Mouse (Mus musculus): ENCODE results near the gene Ipo9. TPM values are rescaled to one million over a fixed set of nuclear protein-coding genes. Genes with fewer than 3 reads are reported as not detected.

The Ipo9 gene
- polyA plus RNA-seq, 1 experiment from 2014 or later: 109 TPM

DNA sequence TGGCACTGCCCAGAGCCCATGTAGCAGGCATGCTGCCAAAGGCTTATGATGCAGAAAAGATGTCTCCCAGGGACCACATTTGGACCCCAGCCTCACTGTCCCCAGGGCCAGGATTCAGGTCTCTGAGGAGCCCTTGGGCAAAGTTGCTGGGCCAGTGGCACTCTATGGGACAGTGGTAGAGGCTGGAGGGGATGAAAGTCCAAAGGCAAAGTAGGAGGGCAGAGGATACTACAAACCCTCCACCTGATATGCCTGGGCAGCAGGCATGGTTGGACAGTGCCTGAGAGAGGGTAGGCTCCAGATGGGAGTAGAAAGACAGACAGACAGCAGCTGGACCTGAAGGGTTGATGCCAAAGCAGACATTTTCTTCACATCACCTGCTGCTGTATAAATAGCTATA is 63.9 kb downstream of the Ipo9 start:
- Histone ChIP-seq H3K9me3 (no peaks in the 10 kb centered on the region), H3K27me3 (no peaks in the 10 kb centered on the region), H3K4me1 (replicated peaks) (peaks cover 20% of the 10 kb centered on the region), H3K4me3 (no peak overlapping the region), H3K36me3 (no peaks in the 10 kb centered on the region), H3K27ac (replicated peaks) (no peak overlapping the region), H3K4me2 (no peak overlapping the region), H3K9ac (no peak overlapping the region)
- no peak for ATAC-seq (ENCODE audit: low FRiP score, low read depth)

DNA sequence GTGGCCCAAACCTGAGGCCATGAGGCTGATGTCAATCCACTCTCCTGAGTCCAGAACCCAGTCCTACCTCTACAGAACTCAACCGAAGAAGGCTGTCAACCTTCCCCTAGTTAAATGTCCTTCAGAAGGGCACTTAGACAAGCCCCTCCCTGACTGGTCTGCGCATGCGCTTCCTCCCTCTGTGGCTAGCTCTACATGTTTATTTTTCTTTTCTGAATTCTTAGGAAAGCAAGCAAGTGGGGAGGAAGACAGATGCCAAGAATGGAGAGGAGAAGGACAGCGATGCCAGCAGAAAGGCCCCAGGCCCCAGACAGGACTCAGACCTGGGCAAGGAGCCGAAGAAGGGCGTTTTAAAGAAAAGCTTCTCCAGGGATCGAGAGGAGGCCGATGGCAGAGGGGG is 66.9 kb downstream of the Ipo9 start:
- no peak overlapping the region for H3K4me3 ChIP-seq
- H3K27me3 ChIP-seq: no peaks in the 10 kb centered on the region
- 86% methylated on average over 8 of the region's 8 CpGs for WGBS
- no peak overlapping the region for H3K4me2 ChIP-seq
- no peak for ATAC-seq (ENCODE audit: low FRiP score, low read depth)
- no peaks in the 10 kb centered on the region for H3K36me3 ChIP-seq
- H3K27ac ChIP-seq (replicated peaks): no peak overlapping the region
- peaks cover 6% of the 10 kb centered on the region for H3K4me1 ChIP-seq (replicated peaks)
- no peaks in the 10 kb centered on the region for H3K9me3 ChIP-seq
- no peak overlapping the region for H3K9ac ChIP-seq

DNA sequence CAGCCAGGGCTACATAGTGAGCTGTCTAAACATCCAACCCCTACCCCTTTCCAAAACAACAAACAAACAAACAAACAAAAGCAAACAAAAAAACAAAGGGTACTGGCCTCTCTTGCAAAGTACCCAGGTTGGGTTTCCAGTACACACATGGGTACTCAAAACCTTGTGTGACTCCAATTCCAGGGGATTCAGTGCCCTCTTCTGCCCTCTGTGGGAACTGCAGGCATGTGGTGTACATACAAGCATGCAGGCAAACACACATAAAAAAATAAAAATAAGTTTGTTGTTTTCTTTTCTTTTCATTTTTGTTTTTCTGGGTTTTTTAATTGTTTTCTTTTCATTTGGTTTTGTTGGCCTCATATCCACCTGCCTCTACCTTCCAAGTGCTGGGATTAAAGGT is 68.2 kb downstream of the Ipo9 start:
- H3K4me1 ChIP-seq (replicated peaks): no peaks in the 10 kb centered on the region
- ATAC-seq (ENCODE audit: low FRiP score, low read depth): no peak
- no peaks in the 10 kb centered on the region for H3K9me3 ChIP-seq
- H3K4me3 ChIP-seq: no peak overlapping the region
- no peaks in the 10 kb centered on the region for H3K36me3 ChIP-seq
- H3K27ac ChIP-seq (replicated peaks): no peak overlapping the region
- no peaks in the 10 kb centered on the region for H3K27me3 ChIP-seq
- H3K9ac ChIP-seq: no peak overlapping the region
- H3K4me2 ChIP-seq: no peak overlapping the region

GRCm38 (mm10) chr1:135361491-135361890 is 68.8 kb downstream of the Ipo9 start:
- Histone ChIP-seq H3K9ac (no peak overlapping the region), H3K36me3 (no peaks in the 10 kb centered on the region), H3K27me3 (no peaks in the 10 kb centered on the region), H3K4me3 (no peak overlapping the region), H3K4me1 (replicated peaks) (no peaks in the 10 kb centered on the region), H3K9me3 (no peaks in the 10 kb centered on the region), H3K27ac (replicated peaks) (no peak overlapping the region), H3K4me2 (no peak overlapping the region)
- ATAC-seq (ENCODE audit: low FRiP score, low read depth): no peak
- WGBS: 60% methylated on average over 4 of the region's 4 CpGs

- no peak for ATAC-seq (ENCODE audit: low FRiP score, low read depth)
- no peak overlapping the region for H3K9ac ChIP-seq
These were observed 71.2 kb downstream of the Ipo9 start for GRCm38 (mm10) chr1:135359071-135359470.

DNA sequence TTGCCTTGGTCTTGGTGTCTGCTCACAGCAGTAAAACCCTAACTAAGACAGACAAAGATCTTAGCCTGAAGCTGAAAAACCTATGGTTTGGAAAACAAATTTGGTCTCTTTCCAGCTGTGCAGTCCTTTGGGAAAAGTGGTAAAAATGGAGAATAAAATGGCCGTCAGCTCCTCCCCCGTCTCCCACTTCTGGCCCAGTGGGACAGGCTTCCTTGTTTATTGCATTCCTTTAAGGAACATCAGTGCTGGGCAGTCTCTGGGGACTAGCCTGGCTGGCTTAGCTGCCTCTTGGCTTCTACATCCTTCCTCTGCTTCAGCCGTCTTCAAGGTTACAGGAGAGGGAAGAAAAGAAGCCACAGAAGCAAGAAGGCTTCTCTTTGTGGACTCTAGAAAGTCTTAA is 78.3 kb downstream of the Ipo9 start:
- no peaks in the 10 kb centered on the region for H3K4me1 ChIP-seq (replicated peaks)

More at GRCm38 (mm10) chr1:135359071-135359470, 71.2 kb downstream of the Ipo9 start:
- WGBS: 20% methylated on average over 2 of the region's 2 CpGs
- Histone ChIP-seq H3K27ac (replicated peaks) (no peak overlapping the region), H3K36me3 (no peaks in the 10 kb centered on the region), H3K4me3 (no peak overlapping the region), H3K27me3 (no peaks in the 10 kb centered on the region), H3K4me2 (no peak overlapping the region), H3K4me1 (replicated peaks) (no peaks in the 10 kb centered on the region), H3K9me3 (no peaks in the 10 kb centered on the region)

DNA sequence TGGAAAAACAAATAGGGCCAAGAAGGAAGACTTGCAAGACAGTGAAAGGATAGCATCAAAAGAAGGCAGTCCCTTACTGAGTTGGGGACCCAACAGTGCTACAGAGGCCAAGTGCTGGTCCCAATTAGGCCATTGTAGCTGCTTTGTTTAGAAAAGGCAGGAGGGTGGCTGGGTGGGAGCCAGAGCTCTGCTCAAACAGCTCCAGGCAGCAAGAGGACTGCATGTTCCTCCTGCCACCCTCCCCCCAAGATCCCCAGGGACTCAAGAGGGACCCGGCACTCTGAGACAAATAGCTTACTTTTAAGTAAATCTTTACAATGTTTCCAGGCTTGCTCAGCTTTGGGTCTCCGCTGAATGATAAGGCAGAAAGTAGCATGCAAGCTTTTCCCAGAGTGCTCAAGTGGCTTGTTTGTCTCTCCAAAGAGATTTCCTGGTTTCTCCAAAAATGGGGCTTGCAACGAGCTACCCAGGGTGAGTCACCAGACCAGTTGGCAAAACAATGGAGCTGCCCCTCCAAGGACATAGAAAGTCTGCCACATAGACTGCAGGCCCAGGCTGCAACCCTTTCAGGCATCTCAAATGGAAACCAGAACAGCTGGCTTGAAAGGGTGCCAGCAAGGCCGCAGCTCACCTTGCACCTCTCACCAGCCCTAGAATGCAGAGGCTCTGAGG is 82.7 kb downstream of the Ipo9 start:
- Histone ChIP-seq H3K27me3 (no peaks in the 10 kb centered on the region), H3K9me3 (no peaks in the 10 kb centered on the region), H3K9ac (no peak overlapping the region), H3K4me1 (replicated peaks) (no peaks in the 10 kb centered on the region), H3K4me2 (no peak overlapping the region), H3K27ac (replicated peaks) (no peak overlapping the region), H3K4me3 (no peak overlapping the region), H3K36me3 (no peaks in the 10 kb centered on the region)
- WGBS: 55% methylated on average over 4 of the region's 4 CpGs
- ATAC-seq (ENCODE audit: low FRiP score, low read depth): no peak

More for the DNA sequence above, 78.3 kb downstream of the Ipo9 start:
- H3K9ac ChIP-seq: no peak overlapping the region
- no peaks in the 10 kb centered on the region for H3K9me3 ChIP-seq
- no peak overlapping the region for H3K27ac ChIP-seq (replicated peaks)
- H3K27me3 ChIP-seq: no peaks in the 10 kb centered on the region
- no peak overlapping the region for H3K4me2 ChIP-seq
- H3K4me3 ChIP-seq: no peak overlapping the region
- H3K36me3 ChIP-seq: no peaks in the 10 kb centered on the region
- ATAC-seq (ENCODE audit: low FRiP score, low read depth): no peak
- WGBS: 78% methylated on average over 3 of the region's 3 CpGs

GRCm38 (mm10) chr1:135346891-135347290 is 83.4 kb downstream of the Ipo9 start:
- Histone ChIP-seq H3K4me3 (no peak overlapping the region), H3K4me2 (no peak overlapping the region), H3K27me3 (no peaks in the 10 kb centered on the region), H3K9ac (no peak overlapping the region), H3K9me3 (no peaks in the 10 kb centered on the region), H3K27ac (replicated peaks) (no peak overlapping the region), H3K36me3 (no peaks in the 10 kb centered on the region), H3K4me1 (replicated peaks) (no peaks in the 10 kb centered on the region)
- no peak for ATAC-seq (ENCODE audit: low FRiP score, low read depth)
- WGBS: 61% methylated on average over 3 of the region's 3 CpGs

DNA sequence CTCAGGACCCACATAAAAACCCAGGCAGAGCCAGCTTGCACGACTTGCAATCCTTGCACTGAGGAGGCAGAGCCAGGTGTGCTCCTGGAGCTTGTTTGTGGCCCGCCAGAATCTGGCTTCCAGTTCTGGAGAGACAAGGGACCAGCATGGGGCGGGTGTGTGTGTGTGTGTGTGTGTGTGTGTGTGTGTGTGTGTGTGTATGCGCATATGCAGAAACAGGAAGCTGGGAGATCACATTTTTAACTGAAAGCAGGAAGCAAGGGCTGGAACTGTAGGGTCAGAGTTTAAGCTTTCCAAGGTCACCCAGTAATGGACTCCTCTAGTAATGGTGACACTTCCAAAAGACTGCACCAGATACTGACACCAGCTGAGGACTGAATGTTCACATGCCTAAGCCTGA is 86.3 kb downstream of the Ipo9 start:
- Histone ChIP-seq H3K4me3 (no peak overlapping the region), H3K9ac (no peak overlapping the region), H3K36me3 (no peaks in the 10 kb centered on the region), H3K4me2 (no peak overlapping the region), H3K27ac (replicated peaks) (no peak overlapping the region), H3K27me3 (no peaks in the 10 kb centered on the region), H3K9me3 (no peaks in the 10 kb centered on the region), H3K4me1 (replicated peaks) (no peaks in the 10 kb centered on the region)
- 68% methylated on average over 4 of the region's 4 CpGs for WGBS
- ATAC-seq (ENCODE audit: low FRiP score, low read depth): no peak

DNA sequence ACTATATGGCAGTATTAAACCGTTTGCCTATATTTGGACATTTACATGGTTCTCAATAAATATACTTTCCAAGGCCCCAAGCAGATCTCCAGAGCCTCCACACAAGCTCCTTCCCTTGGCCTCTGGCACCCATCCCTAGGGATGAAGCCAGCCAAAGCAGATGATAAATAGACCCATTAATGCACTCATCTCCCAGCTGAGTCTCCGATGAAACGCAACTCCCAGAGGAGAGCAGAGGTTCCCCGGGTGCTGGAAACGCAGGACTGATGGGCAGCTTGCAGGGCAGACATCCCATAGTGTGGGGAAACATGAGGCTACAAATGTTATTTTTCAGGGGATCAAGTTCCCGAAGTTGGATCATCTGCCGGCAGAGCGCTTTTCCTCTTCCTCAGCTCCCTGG is 88.4 kb downstream of the Ipo9 start:
- H3K9ac ChIP-seq: no peak overlapping the region
- H3K27ac ChIP-seq (replicated peaks): no peak overlapping the region
- no peak overlapping the region for H3K4me2 ChIP-seq
- no peaks in the 10 kb centered on the region for H3K36me3 ChIP-seq
- H3K4me1 ChIP-seq (replicated peaks): no peaks in the 10 kb centered on the region
- no peaks in the 10 kb centered on the region for H3K27me3 ChIP-seq
- ATAC-seq (ENCODE audit: low FRiP score, low read depth): no peak
- no peak overlapping the region for H3K4me3 ChIP-seq
- WGBS: 68% methylated on average over 8 of the region's 8 CpGs
- no peaks in the 10 kb centered on the region for H3K9me3 ChIP-seq

Small RNA genes within 50 kb of the gene (microRNA-seq; reads per million reads assigned to microRNA genes)
- 2.8 reads per million, percentile 10 among the genes with 10 or more reads in this experiment for gene Mir1231

Other genes with a start within 250 kb of the Ipo9 start
- 0.45 and 0.62 TPM in 2 replicates for gene Elf3, start 171.9 kb downstream of the Ipo9 start, polyA plus RNA-seq (2015; fragmentation: Nextera tagmentation; extraction: Ambion mirVana)
- gene Rnpep, start 146.4 kb downstream of the Ipo9 start, polyA plus RNA-seq (2015; fragmentation: Nextera tagmentation; extraction: Ambion mirVana): 102 and 106 TPM in 2 replicates
- gene Timm17a, start 116.7 kb downstream of the Ipo9 start, polyA plus RNA-seq (2015; fragmentation: Nextera tagmentation; extraction: Ambion mirVana): 159 and 171 TPM in 2 replicates
- 0.35 and 0.47 TPM in 2 replicates for gene Lmod1, start 105.7 kb downstream of the Ipo9 start, polyA plus RNA-seq (2015; fragmentation: Nextera tagmentation; extraction: Ambion mirVana)
- gene Shisa4, start 55.3 kb downstream of the Ipo9 start, polyA plus RNA-seq (2015; fragmentation: Nextera tagmentation; extraction: Ambion mirVana): 116 and 126 TPM in 2 replicates
- gene Nav1, start 176.8 kb upstream of the Ipo9 start, polyA plus RNA-seq (2015; fragmentation: Nextera tagmentation; extraction: Ambion mirVana): 47.8 and 51.3 TPM in 2 replicates

Measured in hindbrain, embryonic 15.5 days (tissue).